Mouse (Mus musculus) fat pad, adult 2 months (tissue): ENCODE measurements at regions not wholly inside any gene's neighbourhood (a gene's known extent, or its start where the extent isn't known, plus 50 kb on each side); places are given as distances from the start of the nearest gene placed in this dataset.

Experiments used
- DNase-seq: peaks from one replicate; pipeline ENCODE4 v3.0.0-alpha.2; 2011; ENCODE audit warnings: low read depth, low spot score; ENCODE audit errors: extremely low read depth

DNA sequence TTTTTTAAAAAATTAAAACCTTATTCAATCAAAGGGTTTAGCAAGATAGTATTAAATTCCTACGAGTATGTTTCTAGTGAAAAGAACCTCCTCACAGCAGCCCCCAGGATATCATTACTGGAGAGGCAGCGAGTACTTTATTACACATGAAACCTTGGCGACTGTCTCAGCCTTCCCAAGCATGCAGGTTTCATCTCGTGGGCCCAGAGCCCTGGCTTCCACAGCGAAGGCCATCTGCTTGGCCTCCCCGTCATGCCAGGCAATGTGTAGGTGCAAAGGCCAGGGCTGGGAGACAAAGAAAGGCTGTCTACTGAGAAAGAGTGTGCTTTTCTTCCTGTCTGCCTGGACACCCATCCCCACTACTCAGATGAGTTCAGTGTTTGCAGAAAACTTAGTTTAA is 247.0 kb downstream of the Ptprc start:
- no peak for DNase-seq

DNA sequence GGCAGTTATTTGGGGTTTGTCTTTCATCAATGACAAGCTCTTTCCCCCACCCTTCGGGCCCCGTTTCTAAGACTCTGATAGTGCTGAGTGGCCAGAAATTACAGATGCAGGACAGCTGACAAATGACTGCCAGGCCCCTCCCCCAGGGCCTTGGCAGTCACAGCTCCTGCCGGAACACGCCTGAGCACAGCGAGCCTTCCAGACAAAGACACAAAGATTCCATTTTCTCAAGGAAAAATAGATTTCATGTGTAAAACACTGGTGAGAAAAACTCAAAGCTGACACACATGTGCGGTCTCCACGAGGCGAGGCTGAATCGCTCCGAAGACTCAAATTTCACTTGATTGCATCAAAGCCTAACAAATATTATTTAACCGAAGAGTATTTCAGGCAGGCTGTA is 247.6 kb downstream of the Ptprc start:
- no peak for DNase-seq

- DNase-seq, result no peak
These were observed 249.2 kb downstream of the Ptprc start for GRCm38 (mm10) chr1:137926326-137926725.

- no peak for DNase-seq
These were observed 251.4 kb downstream of the Ptprc start for GRCm38 (mm10) chr1:137924156-137924555.

GRCm38 (mm10) chr1:137923705-137924104 is 251.8 kb downstream of the Ptprc start:
- no peak for DNase-seq

GRCm38 (mm10) chr1:137922769-137923168 is 252.7 kb downstream of the Ptprc start:
- no peak for DNase-seq

DNA sequence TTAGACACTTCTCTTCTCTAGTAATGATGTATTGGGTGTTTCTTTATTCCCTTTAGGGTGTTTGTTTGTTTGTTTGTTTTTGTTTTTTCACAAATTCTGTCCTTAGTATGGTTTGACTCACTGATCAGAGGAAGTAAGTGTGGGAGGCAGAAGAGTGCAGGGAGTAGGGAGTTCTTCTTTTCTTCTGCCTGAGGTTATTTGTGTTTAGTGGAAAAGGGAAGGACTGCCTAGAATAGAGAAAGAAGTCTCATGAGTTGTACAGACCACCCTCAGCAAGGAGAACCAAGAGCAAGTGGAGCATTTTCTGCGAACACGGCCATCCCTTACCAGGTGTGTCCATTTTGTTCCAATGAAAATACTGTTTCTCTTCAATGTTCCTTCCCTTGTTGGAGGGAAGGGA is 253.9 kb downstream of the Ptprc start:
- no peak for DNase-seq

DNA sequence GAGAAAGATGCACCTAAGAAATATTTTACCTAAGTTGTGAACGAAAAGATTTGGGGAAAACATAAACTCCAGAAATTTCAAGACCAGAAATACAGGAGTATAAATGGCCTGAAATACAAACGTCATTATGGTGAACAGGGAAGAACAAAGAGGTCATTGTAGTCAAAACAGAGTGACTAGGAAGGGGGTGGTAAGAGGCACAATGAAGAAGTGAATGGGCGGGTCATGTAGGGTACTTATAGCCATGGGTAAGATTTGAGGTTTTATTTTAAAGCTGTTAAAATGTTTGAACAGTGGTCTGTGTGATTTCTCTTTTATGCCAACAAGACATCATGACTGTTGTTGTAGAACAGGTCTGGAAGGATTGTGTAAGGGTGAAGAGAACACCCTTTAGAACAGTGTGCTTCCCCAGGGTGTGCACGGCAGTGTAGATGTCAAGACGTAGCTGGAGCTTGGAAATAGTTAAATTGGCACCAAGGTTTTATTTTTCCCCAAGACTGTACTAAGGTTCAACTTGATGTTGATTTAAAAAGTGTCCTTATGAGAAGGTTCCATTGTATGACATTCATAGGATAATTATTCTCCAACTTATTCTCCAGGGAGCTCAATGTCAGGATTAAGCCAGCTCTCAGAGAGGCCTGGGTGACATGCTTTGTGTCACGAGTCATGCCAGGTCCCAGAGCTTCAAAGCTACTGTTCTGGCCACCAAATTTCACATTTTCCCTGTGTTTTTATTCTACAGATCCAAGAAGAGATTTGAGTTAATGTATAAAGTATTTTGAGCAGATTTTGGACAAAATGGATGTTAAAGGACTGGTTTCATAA is 255.6 kb downstream of the Ptprc start:
- no peak for DNase-seq

GRCm38 (mm10) chr1:137917449-137917848 is 258.1 kb downstream of the Ptprc start:
- no peak for DNase-seq

GRCm38 (mm10) chr1:137906883-137907282 is 268.6 kb downstream of the Ptprc start:
- DNase-seq, result no peak

DNA sequence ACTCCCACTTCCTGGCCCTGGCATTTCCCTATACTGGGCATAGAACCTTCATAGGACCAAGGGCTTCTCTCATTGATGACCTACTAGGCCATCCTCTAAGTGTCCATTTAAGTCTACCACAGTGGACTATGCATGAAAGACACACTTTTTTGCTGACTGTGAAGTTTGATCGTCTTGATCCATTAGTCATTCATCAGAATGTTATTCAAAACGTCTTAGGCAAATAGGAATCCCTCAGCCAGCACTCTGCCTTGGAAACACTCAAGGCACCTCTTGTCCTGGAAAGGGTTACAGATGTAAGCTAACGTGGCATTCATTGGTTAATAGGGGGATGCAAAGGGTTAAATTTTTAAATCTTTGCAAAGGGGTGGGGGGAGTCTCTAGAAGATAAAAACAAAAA is 269.0 kb downstream of the Ptprc start:
- no peak for DNase-seq

DNA sequence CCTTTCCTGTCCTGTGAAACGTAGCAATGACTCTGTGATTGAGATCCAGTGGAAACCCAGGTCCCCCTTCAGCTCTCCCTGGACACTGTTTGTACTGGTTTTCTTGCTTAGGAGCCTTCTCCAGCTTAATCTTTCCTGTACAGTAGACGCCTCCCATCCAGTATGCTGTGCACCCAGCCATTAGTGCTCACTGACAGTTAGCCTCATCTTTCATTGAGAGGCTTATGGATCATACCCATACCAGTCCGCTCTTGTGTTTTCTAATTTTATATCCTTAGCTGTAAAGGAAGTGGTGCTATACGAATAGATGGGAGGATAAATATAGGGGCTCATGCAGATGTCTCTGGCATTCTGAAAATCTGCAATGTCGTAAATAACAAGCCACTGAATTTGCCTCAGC is 269.9 kb downstream of the Ptprc start:
- DNase-seq, result no peak

DNA sequence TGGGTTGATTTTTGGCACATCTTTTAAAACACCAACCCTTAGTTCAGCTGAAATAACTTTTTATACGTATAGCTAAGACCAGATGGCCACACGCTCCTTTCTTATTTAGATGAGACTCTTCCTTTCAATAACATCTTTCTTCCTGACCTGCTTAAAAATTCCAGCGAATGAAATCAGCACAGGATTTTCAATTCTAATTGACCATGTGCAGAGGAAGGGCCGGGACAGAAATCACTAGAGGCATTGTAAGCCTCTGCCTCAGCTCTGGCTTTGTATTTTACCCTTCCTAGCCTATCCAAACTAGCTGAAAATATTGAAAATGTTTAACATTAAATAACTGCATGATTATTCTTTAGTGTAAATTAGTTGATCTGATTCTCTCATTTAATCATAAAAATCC is 272.2 kb downstream of the Ptprc start:
- DNase-seq, result no peak

GRCm38 (mm10) chr1:137902859-137903258 is 272.6 kb downstream of the Ptprc start:
- DNase-seq, result no peak

GRCm38 (mm10) chr1:137901996-137902395 is 273.5 kb downstream of the Ptprc start:
- no peak for DNase-seq

- no peak for DNase-seq
These were observed 274.3 kb downstream of the Ptprc start for GRCm38 (mm10) chr1:137901211-137901610.

- DNase-seq, result no peak
These were observed 274.9 kb downstream of the Ptprc start for GRCm38 (mm10) chr1:137900621-137901071.

DNA sequence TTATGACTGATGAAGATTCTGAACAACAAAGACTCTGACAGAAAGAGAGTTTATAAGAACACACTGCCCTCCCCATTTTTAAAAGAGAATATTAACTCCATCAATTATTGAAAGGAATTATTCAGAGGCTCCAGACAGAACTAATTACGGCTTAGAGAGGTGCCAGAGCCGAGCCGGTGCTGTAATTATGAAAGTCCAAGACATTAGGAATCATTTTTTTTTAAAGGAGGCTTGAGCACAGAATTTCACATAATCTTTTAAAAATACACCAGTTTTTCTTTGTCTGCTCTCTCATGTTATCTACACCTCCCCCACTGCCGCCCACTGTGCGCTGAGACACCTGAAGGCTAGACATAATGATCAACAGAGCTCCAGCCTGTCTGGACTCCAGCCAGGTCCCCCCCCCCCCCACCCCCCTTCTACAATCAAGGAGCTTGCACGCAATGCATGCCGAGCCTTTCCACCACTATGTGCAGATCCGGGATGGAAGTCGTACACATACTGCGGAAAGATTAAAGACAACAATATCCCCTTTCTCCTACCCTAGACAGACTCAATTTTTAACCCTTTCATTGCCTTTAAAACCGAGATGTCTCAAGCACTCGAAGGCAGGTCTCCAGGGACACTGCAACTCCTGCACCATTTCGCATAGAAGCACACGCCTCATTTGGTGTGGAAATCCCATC is 275.4 kb downstream of the Ptprc start:
- DNase-seq, result no peak

GRCm38 (mm10) chr1:137899305-137899704 is 276.2 kb downstream of the Ptprc start:
- DNase-seq, result no peak

- DNase-seq, result no peak
These were observed 276.6 kb downstream of the Ptprc start for GRCm38 (mm10) chr1:137898891-137899290.

GRCm38 (mm10) chr1:137898397-137898796 is 277.1 kb downstream of the Ptprc start:
- peak; percentile 37 for DNase-seq

DNA sequence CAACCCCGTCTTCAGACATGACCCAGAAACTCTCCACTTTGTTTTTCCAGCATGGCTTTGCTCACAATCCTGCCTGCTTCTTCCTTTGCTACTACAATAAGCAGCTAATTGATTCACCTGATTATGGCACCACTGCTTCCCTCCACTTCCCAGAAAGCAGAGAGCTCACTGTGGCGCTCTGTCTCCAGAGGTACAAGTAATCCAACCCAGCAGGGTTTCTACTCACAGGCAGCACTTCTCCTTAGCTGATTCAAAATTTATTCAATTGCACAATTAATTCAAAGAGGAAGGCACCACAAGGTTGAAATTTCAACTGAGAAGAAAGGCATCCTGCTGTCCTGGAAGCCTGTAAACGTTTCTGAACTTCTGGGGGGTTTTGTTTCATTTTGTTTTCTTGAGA is 293.9 kb downstream of the Ptprc start:
- no peak for DNase-seq
